Mouse (Mus musculus): ENCODE results near the gene Kpna2. TPM values are rescaled to one million over a fixed set of nuclear protein-coding genes. Genes with fewer than 3 reads are reported as not detected.
"Not testable (repeated sequence)": the region's sequence is repeated elsewhere in the genome, so short reads cannot be mapped to it uniquely, and the experiment has no call there.

Gene Kpna2
- polyA plus RNA-seq, 1 experiment from 2014 or later, result 481 TPM

DNA sequence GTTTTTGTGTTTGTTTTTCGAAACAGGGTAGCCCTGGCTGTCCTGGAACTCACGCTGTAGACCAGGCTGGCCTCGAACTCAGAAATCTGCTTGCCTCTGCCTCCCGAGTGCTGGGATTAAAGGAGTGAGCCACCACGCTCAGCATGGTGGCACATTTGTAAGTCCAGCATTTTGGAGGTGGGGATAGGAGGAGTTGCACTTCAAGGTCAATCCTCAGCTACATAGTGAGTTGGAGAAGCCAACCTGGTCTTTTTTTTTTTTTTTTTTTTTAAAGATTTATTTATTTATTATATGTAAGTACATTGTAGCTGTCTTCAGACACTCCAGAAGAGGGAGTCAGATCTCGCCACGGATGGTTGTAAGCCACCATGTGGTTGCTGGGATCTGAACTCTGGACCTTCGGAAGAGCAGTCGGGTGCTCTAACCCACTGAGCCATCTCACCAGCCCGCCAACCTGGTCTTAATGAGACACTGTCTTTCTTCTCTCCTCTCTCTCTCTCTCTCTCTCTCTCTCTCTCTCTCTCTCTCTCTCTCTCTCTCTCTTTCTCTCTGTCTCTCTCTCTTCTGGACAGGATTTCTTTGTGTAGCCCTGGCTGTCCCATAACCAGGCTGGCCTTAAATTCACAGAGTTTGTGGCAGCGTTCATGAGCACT is 16.3 kb upstream of the Kpna2 start:
- not testable (repeated sequence) for H3K27ac ChIP-seq; H3K4me2 ChIP-seq; H3K9ac ChIP-seq; H3K27me3 ChIP-seq; H3K9me3 ChIP-seq (replicated peaks); ATAC-seq; H3K4me3 ChIP-seq; H3K36me3 ChIP-seq (ENCODE audit: poor library complexity, severe bottlenecking)
- WGBS, result 69% methylated on average over 11 of the region's 11 CpGs
- H3K4me1 ChIP-seq, result peaks cover 11% of the 10 kb centered on the region

DNA sequence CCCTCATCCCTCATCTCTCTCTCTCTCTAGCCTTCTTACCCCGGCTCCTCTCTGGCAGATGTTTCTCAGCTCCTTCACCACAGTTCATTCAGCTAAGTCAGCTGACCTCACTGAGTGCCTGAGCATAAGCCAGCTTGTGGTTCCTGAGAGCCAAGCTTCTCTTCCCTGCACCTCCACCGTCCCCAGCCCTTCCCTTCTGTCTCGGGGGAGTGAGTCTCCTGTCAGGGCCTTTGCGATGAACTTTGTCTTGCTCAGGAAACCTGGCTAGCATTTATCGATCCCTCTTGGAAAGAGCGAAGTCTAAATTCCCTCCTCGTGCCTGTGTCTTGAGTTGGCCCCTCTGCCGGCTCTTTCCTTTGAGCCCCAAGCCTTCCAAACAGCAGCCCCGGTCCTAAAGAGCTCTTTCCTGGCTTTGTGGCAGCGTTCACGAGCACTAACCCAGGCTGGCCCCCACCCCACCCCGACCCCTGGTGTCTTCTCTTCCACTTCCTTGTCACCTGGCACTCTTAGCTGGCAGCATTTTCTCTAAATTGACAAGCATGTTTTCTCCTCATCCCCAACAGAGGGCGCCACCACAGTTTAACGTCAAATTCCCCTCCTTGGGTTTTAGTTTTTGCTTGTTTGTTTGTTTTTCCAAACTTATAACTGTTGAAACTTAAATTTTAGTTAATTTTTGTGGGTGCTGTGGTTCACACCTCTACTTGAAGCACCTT is 15.4 kb upstream of the Kpna2 start:
- WGBS, result 48% methylated on average over 14 of the region's 14 CpGs
- Histone ChIP-seq H3K4me1 (peaks cover 11% of the 10 kb centered on the region), H3K9me3 (replicated peaks) (no peaks in the 10 kb centered on the region), H3K4me2 (no peak overlapping the region), H3K27me3 (no peaks in the 10 kb centered on the region), H3K4me3 (no peak overlapping the region), H3K9ac (no peak overlapping the region), H3K36me3 (ENCODE audit: poor library complexity, severe bottlenecking) (no peaks in the 10 kb centered on the region), H3K27ac (no peak overlapping the region)
- ATAC-seq, result no peak

DNA sequence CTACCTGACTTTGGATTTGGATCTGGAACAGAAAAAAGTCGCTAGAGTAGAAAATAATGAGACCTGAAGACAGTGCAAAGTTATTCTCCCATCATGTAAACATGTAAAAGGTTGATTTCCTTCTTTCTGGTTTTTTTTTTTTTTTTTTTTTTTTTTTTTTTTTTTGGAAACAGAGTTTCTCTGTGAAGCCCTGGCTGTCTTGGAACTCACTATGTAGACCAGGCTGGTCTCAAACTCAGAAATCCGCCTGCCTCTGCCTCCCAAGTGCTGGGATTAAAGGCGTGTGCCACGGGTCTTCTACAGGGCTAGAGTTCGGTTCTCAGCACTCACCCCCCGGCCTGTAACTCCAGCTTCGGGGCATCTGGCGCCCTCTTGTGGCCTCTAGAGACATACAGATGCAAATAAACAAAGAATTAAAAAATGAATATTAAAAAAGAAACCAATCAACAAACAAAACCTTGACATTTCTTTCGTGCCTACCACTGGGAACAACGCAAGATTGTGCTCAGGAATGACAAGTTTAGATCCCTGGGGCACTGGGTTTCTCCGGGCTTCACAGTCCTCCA is 14.8 kb upstream of the Kpna2 start:
- Histone ChIP-seq H3K4me1 (peaks cover 11% of the 10 kb centered on the region), H3K36me3 (ENCODE audit: poor library complexity, severe bottlenecking) (no peaks in the 10 kb centered on the region), H3K4me3 (no peak overlapping the region), H3K9ac (no peak overlapping the region), H3K4me2 (no peak overlapping the region), H3K9me3 (replicated peaks) (no peaks in the 10 kb centered on the region), H3K27ac (no peak overlapping the region), H3K27me3 (no peaks in the 10 kb centered on the region)
- 80% methylated on average over 11 of the region's 11 CpGs for WGBS
- no peak for ATAC-seq

- H3K27ac ChIP-seq, result peak overlapping the region; percentile 90
- H3K36me3 ChIP-seq (ENCODE audit: poor library complexity, severe bottlenecking), result no peaks in the 10 kb centered on the region
- H3K4me2 ChIP-seq, result peak overlapping the region; percentile 65
- no peaks in the 10 kb centered on the region for H3K27me3 ChIP-seq
- H3K9ac ChIP-seq, result peak overlapping the region; percentile 79
- peak overlapping the region; percentile 60 for H3K4me3 ChIP-seq
- H3K9me3 ChIP-seq (replicated peaks), result no peaks in the 10 kb centered on the region
- peak; percentile 97 for ATAC-seq
- peaks cover 11% of the 10 kb centered on the region for H3K4me1 ChIP-seq
- under 1% methylated on average over 37 of the region's 37 CpGs for WGBS
These were observed 13.1 kb upstream of the Kpna2 start for GRCm38 (mm10) chr11:107012324-107013017.

DNA sequence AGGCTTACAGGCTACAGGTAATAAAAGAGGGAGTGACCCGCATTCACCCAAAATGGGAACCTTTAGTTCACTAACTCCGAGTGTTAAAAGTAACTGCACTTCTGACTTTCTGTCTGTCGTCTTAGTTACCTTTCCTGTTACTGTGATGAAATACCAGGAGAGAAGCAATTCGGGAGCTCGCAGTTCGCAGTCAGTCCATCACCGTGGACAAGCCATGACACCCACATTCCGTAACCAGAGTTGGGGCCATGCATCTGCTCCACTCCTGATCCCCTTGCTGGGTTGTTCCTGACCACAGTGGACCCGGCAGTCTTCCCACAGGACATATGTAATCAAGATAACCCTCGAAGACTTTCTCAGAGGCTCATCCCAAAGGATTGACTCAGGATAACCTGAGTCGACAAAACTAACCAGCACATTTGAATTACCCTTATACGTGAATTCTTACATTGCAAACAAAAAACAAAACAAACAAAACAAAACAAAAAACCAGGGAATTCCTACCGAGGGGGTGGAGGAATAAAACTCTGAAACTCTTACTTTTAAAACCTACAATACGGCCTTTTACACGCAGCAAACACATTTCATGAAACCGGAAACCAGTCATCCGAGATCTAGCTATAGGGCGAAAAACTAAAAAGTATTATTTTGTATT is 12.5 kb upstream of the Kpna2 start:
- Histone ChIP-seq H3K4me2 (peak overlapping the region; percentile 65), H3K36me3 (ENCODE audit: poor library complexity, severe bottlenecking) (no peaks in the 10 kb centered on the region), H3K27me3 (no peaks in the 10 kb centered on the region), H3K27ac (peak overlapping the region; percentile 90), H3K4me1 (peaks cover 11% of the 10 kb centered on the region), H3K9me3 (replicated peaks) (no peaks in the 10 kb centered on the region), H3K4me3 (peak overlapping the region; percentile 60), H3K9ac (peak overlapping the region; percentile 79)
- WGBS, result 48% methylated on average over 18 of the region's 18 CpGs
- no peak for ATAC-seq

DNA sequence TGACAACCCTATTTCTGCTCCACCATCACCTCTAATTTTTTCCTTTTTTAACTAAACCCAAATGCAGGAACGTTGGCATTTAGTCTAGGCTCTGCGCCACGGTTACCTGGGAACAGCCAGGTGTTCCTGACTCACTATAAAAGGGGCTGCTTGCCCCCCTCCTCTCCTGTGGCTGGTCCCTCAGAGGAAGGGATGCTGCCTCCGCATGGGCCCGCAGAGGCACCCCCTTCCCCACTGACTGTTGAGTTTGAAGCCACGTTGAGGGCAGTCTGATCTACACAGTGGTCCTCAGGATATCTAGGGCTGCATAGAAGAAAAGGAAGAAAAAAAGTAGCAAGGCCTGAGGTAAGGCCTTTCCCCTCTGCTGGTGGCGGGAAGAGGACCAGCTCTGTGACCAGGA is 11.8 kb upstream of the Kpna2 start:
- Histone ChIP-seq H3K9ac (no peak overlapping the region), H3K4me2 (no peak overlapping the region), H3K9me3 (replicated peaks) (no peaks in the 10 kb centered on the region), H3K4me3 (no peak overlapping the region), H3K27ac (no peak overlapping the region), H3K27me3 (no peaks in the 10 kb centered on the region), H3K36me3 (ENCODE audit: poor library complexity, severe bottlenecking) (no peaks in the 10 kb centered on the region), H3K4me1 (peaks cover 11% of the 10 kb centered on the region)
- no peak for ATAC-seq
- WGBS, result 81% methylated on average over 7 of the region's 7 CpGs

DNA sequence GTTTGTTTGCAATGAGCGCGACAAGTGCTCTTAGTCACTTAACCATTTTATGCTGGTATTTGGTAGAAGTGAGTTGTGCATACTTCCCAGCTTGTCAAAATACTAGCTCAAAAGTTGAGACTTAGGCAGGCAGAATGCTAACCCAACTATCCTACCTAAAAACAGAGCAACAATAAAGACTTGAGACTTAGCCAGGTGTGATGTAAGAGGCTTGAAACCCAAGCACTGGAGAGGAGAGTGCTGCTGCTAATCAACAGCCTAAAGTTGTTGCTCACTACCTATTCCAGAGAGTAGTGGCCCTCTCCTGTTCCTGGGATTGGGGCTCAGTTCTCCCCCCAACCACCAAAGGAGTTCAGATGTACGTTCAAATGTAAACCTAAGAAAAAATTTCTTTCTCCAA is 11.1 kb upstream of the Kpna2 start:
- Histone ChIP-seq H3K27ac (no peak overlapping the region), H3K27me3 (no peaks in the 10 kb centered on the region), H3K9me3 (replicated peaks) (no peaks in the 10 kb centered on the region), H3K4me3 (no peak overlapping the region), H3K9ac (no peak overlapping the region), H3K36me3 (ENCODE audit: poor library complexity, severe bottlenecking) (no peaks in the 10 kb centered on the region), H3K4me1 (peaks cover 11% of the 10 kb centered on the region), H3K4me2 (no peak overlapping the region)
- 96% methylated on average over 3 of the region's 3 CpGs for WGBS
- no peak for ATAC-seq

- H3K4me2 ChIP-seq, result no peak overlapping the region
- H3K36me3 ChIP-seq (ENCODE audit: poor library complexity, severe bottlenecking), result no peaks in the 10 kb centered on the region
- no peak overlapping the region for H3K4me3 ChIP-seq
- no peak for ATAC-seq
- H3K4me1 ChIP-seq, result peaks cover 7% of the 10 kb centered on the region; the same call in 1 of the 2 replicates
- 84% methylated on average over 1 of the region's 1 CpGs for WGBS
- no peak overlapping the region for H3K27ac ChIP-seq
- H3K27me3 ChIP-seq, result no peaks in the 10 kb centered on the region
- no peaks in the 10 kb centered on the region for H3K9me3 ChIP-seq (replicated peaks)
- H3K9ac ChIP-seq, result no peak overlapping the region
These were observed 6.2 kb upstream of the Kpna2 start for GRCm38 (mm10) chr11:107005538-107005937.

DNA sequence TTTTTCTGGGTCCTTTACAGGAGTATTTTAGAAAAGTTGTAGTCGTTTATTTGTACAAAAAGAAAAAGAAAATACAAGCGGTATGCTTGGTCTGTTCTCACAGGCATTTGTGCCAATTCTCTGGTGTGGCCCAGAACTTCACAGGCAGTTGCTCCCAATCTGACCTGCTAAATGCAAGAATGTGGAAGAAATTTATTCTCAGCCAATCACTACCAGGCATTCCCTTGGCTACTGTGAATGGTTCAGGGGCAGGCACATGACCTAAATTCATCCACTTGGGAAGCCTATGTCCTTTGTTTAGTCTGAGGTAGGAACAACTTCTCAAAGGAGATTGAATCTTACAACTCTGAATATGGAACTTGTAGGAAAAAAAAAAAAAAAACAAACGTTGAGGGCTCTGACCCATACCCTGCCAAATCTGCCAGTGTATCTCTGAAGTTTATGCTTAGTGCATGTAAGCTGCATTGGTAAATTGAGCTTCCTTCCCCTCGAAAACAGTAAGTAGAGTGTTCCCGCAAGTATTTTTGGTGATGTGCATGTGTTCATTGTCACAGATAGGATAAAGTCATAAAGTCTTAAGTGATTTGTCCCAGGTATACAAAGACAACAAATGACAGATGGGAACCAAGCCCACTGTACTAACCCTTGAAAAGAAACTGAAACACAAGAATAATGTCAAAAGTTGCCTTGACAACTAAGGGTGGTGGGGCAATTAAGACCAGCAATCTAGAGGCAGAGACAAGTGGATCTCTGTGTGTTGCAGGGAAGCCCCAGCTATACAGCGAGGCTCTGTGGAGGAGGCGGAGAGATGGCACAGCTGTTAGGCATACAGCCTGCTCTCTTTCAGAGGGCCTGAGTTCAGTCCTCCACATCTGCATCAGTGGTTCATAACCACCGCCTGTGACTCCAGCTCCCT is 2.7 kb upstream of the Kpna2 start:
- peaks cover under 1% of the 10 kb centered on the region for H3K36me3 ChIP-seq (ENCODE audit: poor library complexity, severe bottlenecking)
- H3K27ac ChIP-seq, result peak overlapping the region; percentile 41
- H3K27me3 ChIP-seq, result no peaks in the 10 kb centered on the region
- no peak overlapping the region for H3K4me2 ChIP-seq
- H3K9me3 ChIP-seq (replicated peaks), result no peaks in the 10 kb centered on the region
- peaks cover 18% of the 10 kb centered on the region for H3K4me1 ChIP-seq
- no peak overlapping the region for H3K4me3 ChIP-seq
- ATAC-seq, result no peak
- 30% methylated on average over 8 of the region's 8 CpGs for WGBS
- no peak overlapping the region for H3K9ac ChIP-seq

DNA sequence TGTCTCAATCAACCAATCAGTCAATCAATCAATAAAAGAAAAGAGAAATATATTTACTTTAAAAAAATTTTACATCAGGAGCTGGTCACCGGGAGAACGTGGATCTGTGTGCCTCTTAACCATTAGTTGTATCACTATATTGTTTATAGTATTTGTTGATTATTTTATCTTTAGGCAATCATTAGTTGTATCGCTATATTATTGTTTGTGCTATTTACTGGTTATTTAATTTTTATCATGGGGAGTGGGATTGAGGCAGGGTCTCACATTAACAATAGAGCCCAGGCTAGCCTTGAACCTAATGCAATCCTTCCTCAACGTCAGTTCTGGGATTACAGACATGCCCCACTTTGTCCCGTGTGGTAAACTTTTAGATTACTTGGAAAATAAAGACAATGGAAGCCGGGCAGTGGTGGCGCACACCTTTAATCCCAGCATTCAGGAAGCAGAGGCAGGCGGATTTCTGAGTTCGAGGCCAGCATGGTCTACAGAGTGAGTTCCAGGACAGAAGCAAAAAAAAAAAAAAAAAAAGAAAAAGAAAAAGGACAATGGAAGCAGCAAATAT is 690 bp upstream of the Kpna2 start:
- WGBS, result 80% methylated on average over 9 of the region's 9 CpGs
- 0 out of 2 replicates have a peak, but pooled peaks have one; percentile 0 for ATAC-seq
- H3K36me3 ChIP-seq (ENCODE audit: poor library complexity, severe bottlenecking), result peaks cover 20% of the 10 kb centered on the region

More for the DNA sequence above, 690 bp upstream of the Kpna2 start:
- Histone ChIP-seq H3K27ac (peak overlapping the region; percentile 81), H3K4me1 (peaks cover 36% of the 10 kb centered on the region), H3K4me3 (peak overlapping the region; percentile 99), H3K27me3 (no peaks in the 10 kb centered on the region), H3K9ac (peak overlapping the region; percentile 58), H3K4me2 (peak overlapping the region; percentile 57), H3K9me3 (replicated peaks) (no peaks in the 10 kb centered on the region)
